In the genomic region with DNA sequence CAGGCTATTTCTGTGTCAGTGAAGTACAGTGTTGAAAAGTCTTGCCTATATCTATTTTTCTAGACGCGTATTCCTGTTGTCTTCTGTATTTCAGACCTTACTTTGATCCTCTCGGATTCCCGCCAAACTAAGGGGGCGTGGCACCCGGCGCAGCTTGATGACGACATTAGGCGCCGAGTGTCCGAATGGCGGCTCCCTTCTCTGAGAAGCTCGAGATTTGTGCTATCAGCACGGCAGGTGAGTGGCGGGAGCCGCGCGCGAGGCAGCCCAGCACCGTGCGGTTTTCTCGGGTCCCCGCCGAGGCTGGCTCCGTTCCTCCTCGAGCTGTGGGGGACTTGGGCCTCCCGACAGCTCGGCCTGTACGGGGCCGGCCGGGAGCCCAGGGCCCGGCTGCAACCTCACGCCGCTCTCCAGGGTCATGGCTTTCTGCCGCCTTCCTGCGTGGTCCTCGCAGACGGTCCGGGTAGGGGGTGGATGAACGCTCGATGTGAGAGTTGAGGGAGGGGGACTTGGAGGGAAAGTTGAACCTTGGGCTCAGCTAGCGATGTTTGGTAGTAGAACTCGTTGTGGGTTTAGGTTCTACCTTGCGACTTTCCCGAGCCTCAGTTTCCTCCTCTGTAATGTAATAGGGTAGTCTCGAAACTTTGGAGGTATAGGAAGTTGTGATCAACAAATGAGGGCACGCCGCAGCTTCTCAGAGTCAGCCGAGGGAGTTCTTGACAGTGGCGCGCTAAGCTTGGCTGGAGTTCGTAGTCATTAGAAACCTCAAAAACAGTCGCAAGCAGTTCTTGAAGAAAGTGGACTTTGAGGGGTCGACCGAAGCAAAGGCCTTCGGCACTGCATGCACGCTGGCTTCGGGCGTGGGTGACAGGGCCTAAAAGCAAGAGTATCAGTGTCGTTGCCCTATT, we compare ENCODE assay signal across 1 mouse cellular context.
TF ChIP-seq lines count a peak whose summit lies in the region.

A gene (plus strand): TSS at position 157 of the 908 bp plus-strand sequence.

TF ChIP-seq in CH12.LX, 34 proteins besides CTCF, POLR2A, EP300 and RAD21 (continued from another document):
- no peak for TF ChIP-seq JUN (IDR thresholded peaks at IDR 0.05; ENCODE audit: insufficient read depth, low read depth, low read length)
- TF ChIP-seq POLR2AphosphoS2 (IDR thresholded peaks at IDR 0.05; ENCODE audit: low read depth, low read length) = no peak
- no peak for TF ChIP-seq CHD1 (IDR thresholded peaks at IDR 0.05; ENCODE audit: low read depth, low read length)
- TF ChIP-seq JUND (conservative IDR thresholded peaks at IDR 0.05; ENCODE audit: low read depth, low read length) = 0 out of 2 replicates have a peak, but pooled peaks have one; percentile 26
- TF ChIP-seq RCOR1 (conservative IDR thresholded peaks at IDR 0.05; ENCODE audit: low read depth, low read length) = no peak
- TF ChIP-seq IRF4 (IDR thresholded peaks at IDR 0.05; ENCODE audit: low read depth, low read length) = peak; percentile 49; the same call in 1 of the 2 replicates
- TF ChIP-seq ZNF384 (IDR thresholded peaks at IDR 0.05; ENCODE audit: low read depth, low read length) = 0 out of 2 replicates have a peak, but pooled peaks have one; percentile 22
- peak; percentile 93 for TF ChIP-seq HCFC1 (IDR thresholded peaks at IDR 0.05; ENCODE audit: low read depth, low read length)
- peak; percentile 7; the same call in 1 of the 2 replicates for TF ChIP-seq USF2 (conservative IDR thresholded peaks at IDR 0.05; ENCODE audit: low read depth, low read length)
- peak; percentile 61 for TF ChIP-seq NRF1 (IDR thresholded peaks at IDR 0.05; ENCODE audit: low read depth, low read length)
